Mouse (Mus musculus): ENCODE measurements at regions not wholly inside any gene's neighbourhood (a gene's known extent, or its start where the extent isn't known, plus 50 kb on each side); places are given as distances from the start of the nearest gene placed in this dataset.

DNA sequence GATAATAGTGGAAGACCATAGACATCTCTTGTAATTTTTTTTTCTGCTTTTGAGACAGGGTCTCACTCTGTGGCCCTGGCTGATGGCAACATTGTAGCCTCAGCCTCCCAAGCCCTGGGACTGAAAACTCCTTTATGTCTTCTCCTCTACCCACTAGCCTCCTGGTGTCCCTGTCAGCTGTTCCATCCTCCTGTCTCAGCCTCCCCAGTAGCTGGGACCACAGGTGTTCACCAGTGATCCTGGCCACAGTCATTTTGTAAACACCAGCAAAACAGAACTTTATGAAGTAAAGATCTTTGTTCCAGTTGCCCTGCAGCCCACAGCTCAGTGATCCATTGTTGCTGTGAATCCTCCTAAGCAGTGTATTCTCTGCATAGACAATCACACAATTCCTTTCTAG, 129.9 kb upstream of the Eya4 start:
- no peak for TF ChIP-seq CTCF (IDR thresholded peaks at IDR 0.05)
- no peak for TF ChIP-seq POLR2A (IDR thresholded peaks at IDR 0.05; ENCODE audit: insufficient read depth, low read depth, low read length)
